Mouse (Mus musculus) stomach, postnatal 0 days (tissue): ENCODE data around the gene Sergef.

Experiments used
- CTCF ChIP-seq: IDR thresholded peaks from 2 replicates; pipeline ENCODE4 v1.5.1; 2016; ENCODE audit warnings: antibody characterized with exemption, low read depth, mild to moderate bottlenecking, moderate library complexity
- EP300 ChIP-seq: optimal IDR thresholded peaks from 2 replicates; pipeline ENCODE3; 2016; ENCODE audit warnings: antibody characterized with exemption

GRCm38 (mm10) chr7:46398612-46399011 is 241.0 kb downstream of the Sergef start:
- no peak for TF ChIP-seq CTCF
- TF ChIP-seq EP300 = no peak
